Mouse (Mus musculus) embryo, embryonic 9.5 days (tissue): ENCODE results near the gene Pth1r.
"Not testable (repeated sequence)": the region's sequence is repeated elsewhere in the genome, so short reads cannot be mapped to it uniquely, and the experiment has no call there.

Experiments used
- DNase-seq: peaks from one replicate; pipeline ENCODE4 v3.0.0-alpha.2; 2017; ENCODE audit errors: extremely low spot score

Gene Pth1r

GRCm38 (mm10) chr9:110683574-110684099 lies 63.3 kb downstream of the Pth1r start:
- DNase-seq = no peak

GRCm38 (mm10) chr9:110682697-110683096 lies 64.2 kb downstream of the Pth1r start:
- DNase-seq = not testable (repeated sequence)

GRCm38 (mm10) chr9:110682255-110682654 lies 64.7 kb downstream of the Pth1r start:
- DNase-seq = no peak

- DNase-seq = no peak
Observed at GRCm38 (mm10) chr9:110681817-110682216, 65.1 kb downstream of the Pth1r start.

GRCm38 (mm10) chr9:110680736-110681507 lies 66.0 kb downstream of the Pth1r start:
- DNase-seq = no peak

- no peak for DNase-seq
Observed at GRCm38 (mm10) chr9:110678886-110679285, 68.1 kb downstream of the Pth1r start.

GRCm38 (mm10) chr9:110676492-110676911 lies 70.4 kb downstream of the Pth1r start:
- no peak for DNase-seq

GRCm38 (mm10) chr9:110673107-110673752 lies 73.7 kb downstream of the Pth1r start:
- DNase-seq = no peak

GRCm38 (mm10) chr9:110672462-110673106 lies 74.4 kb downstream of the Pth1r start:
- DNase-seq = peak; percentile 49
